Mouse (Mus musculus) right cerebral cortex, postnatal 36 days (tissue): ENCODE results near the gene Ifitm5.

Experiments used
- DNase-seq, 2 experiments: peaks; one replicate each; pipeline ENCODE4 v3.0.0; 2022; ENCODE audit warnings: low spot score in 2 of 2, mixed read lengths in 1 of 2

Gene Ifitm5

GRCm38 (mm10) chr7:140902036-140902875, 47.8 kb downstream of the Ifitm5 start:
- no peak for DNase-seq

GRCm38 (mm10) chr7:140900220-140900619, 49.9 kb downstream of the Ifitm5 start, which contains the start of gene Cox8b:
Gene Cox8b (minus strand): TSS chr7:140900446.
- no peak for DNase-seq

GRCm38 (mm10) chr7:140899121-140899520, 51.0 kb downstream of the Ifitm5 start:
- DNase-seq: no peak
